Mouse (Mus musculus) lung, postnatal 14 days (tissue): ENCODE data around the gene Nmnat1.
A peak's percentile ranks its signal among the peaks of the same experiment; 100 is the strongest.

Source experiments
- DNase-seq: peaks from one replicate; pipeline ENCODE4 v3.0.0; 2021

The Nmnat1 gene

DNA sequence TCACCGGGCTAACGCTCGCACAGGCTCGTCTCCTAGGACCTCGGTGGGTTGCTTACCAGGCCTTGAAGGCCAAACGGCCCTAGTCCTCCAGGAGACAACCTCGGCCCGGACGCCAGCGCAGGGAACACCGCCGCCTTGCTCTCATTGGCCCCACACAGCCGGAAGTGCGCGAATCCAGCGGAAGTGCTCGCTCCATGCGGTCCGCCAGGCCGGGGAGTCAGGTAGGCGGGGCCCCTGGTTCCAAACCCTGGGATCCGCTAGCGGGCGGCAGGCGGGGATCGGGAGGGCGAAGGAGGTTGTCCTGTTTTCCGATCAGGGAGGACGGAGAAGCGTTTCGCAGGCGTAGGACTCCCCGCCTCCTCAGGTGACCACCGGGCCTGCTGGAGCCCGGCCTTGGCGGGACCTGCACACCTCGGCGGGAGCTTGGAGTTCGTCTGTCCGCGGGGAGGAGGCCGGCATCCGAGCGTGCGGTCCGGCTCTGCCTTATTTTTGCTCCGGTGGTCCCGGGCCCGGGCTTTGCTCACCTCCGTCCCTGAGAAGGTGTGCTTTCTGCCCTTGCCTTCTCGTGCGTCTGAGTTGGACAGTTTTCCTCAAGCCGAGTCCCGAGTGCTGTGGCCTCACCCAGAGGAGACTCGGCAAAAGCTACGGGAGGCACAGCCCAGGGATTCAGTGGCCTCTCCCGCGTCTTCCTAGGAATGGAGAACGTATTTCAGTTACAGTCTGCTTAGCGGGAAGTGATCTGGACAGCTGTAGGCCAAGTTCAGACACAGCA lies at the start of gene Nmnat1, which contains the start of gene Lzic:
Nmnat1 (minus strand) TSS at position 150 of the 772 bp plus-strand sequence.
Lzic (plus strand) TSS at position 177 of the 772 bp plus-strand sequence.
- peak; percentile 93 for DNase-seq

DNA sequence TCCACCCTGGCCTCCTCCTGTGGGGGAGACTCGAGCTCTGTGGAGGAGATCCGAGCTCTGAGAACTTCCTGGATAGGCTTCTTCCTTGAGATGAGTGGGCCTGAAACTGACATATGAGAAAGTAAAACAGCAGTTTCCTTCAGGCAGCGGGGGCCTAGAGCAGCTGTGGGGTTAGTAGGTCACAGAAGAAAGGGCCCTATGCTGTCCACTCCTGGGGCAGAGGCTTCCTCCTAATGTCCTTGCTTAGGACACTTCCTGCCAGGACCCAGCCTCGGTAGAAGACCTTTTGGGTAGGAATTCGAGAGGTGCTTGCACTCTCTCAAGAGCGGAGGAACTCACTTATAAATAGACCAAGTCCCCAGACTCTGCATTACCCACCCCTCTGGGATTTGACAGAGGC lies 44.7 kb upstream of the Nmnat1 start:
- DNase-seq, result no peak

DNA sequence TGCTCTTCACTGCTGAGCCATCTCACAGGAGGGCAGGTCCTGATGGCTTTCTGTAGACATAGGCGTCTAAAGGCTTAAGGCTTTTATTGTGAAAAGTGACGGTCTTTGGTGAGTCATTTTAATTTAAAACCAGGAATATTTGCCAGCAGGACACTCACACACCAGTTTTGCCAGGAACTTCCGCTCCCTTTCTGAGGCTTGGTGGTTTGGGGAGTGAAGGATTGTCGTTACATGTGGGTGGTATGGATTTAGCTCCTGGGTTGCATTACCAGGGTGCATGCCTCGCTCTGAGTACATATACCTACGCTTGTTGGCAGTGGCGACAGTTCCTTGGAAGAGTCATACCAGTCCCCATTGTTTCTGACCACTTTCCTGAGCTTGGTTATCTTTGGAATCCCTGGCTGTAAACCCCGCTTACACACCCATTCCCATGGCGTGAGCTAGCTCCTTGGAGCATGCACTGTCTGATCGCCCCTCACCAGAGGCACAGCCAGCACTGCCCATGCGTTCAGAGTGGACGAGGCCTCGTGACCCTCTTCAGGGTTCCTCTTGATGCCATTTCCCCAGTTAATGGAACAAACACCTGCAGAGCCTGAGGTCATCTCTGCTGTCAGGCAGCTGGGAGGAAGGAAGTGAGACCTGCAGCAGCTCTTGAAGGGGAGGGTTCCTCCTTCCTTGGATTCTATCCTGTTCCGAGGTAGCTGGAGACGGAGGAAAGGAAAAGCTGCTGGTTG lies 42.8 kb upstream of the Nmnat1 start:
- no peak for DNase-seq

DNA sequence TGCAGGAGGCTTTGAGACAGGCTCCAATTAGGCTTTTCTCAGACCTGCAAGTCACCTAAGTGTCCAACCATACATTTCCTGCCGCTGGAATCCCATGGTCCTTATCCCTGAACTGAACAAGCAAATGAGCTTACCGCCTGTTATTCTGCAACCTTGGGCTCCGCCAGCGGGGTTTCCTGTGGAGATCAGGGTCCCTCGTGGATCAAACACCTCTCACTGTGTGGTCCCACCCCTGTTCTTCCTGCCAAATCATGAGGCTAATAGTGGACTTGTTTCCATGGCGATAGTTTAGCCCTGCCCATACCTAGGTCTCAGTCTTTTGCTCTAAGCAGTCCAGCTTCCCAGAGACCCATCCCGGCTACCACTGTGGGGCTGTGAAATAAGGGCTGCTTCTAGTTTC lies 41.3 kb upstream of the Nmnat1 start:
- DNase-seq, result no peak

DNA sequence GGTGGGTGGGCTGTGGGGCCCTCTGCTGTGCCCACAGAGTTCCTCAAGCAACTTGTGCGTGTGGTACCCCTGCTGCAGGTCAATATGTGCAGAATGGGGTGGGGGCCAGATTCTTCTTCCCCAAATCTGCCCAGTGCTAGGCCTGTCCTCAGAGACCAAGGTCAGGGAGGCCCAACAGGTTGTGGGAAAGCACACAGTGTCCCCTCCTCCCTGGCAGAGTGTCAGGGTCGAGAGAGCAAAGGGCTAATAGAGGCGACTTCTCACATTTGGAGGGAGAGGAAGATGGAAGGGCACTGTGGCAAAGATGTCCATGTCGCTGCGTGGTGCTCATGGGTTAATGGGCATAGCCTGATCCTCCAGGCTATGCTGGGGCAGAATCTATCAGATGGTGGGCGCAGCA lies 40.8 kb upstream of the Nmnat1 start:
- DNase-seq, result no peak

DNA sequence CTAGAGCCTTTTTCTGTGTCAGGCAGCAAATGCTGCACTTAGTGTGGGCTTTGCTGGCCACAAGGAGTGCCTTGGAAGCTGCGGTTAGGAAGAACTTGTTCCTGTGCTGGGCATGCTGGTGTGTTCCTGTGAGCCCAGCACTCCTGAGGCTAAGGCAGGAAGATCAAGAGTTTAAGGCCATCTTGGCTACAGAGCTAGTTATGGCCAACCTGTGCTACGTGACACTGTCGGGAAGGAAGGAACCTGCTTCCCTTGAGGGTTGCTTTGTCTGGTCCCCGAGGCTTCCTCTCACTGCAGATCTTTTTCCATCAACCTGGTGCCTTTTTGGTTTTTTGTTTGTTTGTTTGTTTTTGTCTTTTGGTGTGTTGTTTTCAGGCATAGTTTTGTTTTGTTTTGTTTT lies 40.2 kb upstream of the Nmnat1 start:
- DNase-seq, result no peak

DNA sequence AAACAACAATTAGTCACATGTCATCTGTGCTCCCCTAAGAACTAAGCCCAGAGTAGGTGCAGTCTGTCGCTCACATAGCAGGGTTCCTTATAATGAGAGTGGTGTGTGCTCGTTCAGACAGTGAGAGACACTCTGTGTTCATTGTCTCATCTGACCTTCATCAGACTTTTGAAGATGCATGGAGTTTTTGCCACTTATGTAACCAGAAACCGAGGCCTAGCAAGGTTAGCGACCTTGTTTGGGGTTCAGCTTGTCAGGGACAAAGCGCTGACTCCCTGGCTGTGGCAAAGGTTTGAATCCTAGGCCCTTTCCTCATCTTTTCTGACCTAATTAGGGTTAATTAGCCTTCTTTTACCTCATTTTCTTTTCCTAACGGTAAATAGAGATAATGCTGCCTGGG lies 39.0 kb upstream of the Nmnat1 start:
- no peak for DNase-seq

DNA sequence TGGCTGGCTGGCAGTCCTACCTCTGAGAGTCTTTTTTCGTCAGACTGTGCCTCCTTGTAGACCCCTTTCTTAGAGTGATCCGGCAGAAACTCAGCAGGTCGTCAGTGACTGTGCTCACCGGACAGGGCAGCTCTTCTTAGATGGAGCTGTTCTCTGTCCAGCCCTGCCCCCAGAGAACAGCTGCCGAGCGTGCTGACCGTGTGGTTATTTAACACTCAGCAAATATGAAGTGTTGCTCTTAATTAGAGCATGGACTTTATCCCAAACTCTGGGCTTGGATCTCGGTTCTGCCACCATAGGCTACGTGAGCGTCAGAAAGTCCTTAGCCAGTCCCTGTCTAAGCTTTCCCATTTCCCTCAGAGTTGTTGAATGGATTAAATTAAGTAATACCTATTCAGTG lies 36.3 kb upstream of the Nmnat1 start:
- no peak for DNase-seq

DNA sequence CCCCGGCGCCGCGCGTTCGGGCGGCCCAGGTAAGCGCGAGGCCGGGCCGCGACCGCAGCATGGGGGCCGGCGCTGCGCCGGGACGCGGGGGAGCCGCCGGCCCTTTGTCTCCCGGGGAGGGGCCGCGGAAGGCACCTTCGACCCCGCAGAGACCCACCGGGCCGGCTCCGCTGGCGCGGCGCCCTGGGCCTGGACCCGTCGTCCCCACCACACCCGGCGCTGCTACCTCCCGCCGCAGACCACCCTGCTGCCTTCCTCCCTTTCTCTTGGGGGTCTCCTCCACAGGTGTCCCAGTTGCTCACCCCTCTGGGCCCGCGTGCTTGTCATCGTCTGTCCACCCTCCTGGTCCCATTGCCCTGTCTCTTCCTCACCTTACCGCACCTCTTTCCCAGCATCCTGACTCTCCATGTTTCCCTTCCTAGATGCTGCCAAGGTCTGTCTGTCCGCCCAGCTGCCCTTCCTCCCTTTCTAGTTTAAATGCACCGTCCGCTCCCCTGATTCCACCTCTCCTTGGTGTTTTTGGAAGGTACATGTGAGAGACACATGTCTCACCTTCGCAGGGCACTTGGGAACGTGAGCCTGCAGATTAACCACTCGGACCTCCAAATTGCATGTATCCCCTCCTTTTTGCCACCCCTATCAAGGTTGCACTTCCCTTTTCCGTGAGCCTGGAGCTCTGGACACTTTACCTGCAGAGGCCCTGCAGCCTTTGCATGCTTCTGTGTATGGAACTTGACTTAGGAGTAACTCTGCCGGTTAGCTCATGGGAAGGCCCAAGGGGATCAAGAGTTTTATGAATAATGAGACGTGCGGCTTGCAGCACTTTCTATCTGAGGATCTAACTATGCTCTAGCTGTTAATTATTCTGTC lies 33.6 kb upstream of the Nmnat1 start:
- no peak for DNase-seq

DNA sequence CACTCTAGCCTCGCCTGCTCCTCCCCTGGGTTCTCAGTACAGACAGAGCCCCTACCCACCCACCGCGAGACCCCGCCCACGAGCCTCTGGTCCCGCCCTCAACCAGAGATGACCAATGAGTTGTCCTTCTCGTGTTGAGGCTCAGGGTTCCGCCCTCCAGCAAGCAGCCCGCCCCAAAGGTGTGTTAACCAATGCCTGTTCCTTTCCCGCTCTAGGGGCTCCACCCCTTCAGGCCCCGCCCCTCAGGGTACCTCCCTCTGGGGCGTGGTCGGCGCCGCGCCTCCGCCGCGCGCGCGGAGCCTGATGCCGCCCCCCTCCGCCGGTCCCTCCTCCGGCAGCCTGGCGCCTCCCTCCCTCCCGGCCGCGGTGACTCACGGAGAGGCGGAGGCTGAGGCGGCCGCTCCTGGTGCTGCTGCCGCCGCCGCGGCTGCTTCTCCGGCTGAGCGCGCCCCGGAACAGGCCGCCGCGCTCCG lies 32.9 kb upstream of the Nmnat1 start, which contains the start of gene Ctnnbip1:
Ctnnbip1 (plus strand) TSS at position 369 of the 473 bp plus-strand sequence.
- peak; percentile 97 for DNase-seq

DNA sequence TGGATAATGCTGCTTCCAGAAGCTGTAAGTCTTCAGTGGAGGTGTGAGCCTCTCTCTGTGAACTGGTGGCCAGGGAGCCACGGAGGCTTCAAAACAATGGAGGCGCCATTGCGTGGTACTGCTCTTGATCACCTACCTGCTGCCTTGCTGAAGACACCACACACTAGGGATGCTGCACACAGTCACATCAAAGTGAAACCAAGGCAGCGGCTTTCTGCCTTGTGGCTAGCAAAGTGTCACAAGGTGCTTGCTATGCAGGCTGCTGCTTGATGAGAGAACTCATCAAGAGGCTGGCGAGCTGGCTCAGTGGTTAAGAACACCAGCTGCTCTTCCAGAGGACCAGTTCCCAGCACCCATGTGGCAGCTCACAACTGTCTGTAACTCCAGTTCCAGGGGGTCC lies 30.7 kb upstream of the Nmnat1 start:
- DNase-seq, result no peak

DNA sequence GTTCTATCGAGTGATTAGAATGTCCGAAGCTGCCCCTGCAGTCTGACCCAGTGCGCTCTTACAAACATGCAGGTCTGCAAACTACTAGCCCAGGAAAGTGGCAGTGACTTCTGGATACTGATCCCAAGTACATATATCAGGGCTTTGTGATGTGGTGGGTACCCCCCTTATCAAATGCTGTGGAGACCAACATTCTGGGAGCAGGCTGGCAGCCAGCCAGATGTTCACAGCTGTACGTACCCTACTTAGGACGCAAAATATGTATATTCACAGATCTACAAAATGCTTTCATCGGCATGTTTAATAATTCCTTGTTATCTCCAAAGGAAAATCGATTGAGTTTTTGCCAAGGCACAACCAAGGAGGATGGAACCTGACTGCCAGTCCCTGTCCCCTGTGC lies 27.1 kb upstream of the Nmnat1 start:
- no peak for DNase-seq

DNA sequence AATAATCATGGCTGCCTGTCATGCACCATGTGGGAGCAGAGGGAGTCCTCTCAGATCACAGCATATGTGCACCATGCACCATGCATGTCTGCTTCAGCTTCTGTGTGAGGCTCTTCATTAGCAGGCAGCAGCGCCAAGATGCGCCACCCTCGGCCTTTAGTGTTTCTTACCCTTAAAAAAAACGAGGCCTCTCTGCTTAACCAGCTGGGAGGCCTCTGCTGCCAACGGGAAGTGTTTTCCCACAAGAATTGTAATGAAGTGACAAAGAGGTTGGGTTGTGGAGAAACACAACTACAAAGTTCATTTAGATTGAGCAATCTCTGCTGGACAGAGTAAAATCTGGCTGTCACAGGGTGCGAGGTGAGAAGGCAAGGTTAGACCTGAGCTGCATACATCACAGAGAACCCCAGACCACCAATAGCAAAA lies 26.2 kb upstream of the Nmnat1 start:
- peak; percentile 28 for DNase-seq

DNA sequence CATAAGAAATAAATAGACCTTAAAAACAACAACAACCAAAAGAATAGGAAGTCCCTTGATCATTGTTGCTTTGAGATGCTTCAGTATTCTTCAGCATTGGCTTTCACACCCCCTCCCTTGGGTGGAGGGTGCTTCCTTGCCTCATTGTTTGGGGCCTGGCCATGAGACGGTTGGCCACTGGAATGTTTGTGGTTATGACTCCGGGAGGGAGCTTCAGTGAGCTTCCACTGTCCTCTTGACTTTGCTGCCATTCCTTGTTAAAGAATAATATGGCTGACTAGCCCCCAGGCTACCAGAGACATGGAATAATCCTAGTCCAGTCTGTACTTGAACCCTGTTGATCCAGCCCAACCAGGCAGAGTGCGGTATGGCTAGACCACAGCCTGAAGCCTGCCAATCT lies 21.9 kb upstream of the Nmnat1 start:
- DNase-seq, result no peak

DNA sequence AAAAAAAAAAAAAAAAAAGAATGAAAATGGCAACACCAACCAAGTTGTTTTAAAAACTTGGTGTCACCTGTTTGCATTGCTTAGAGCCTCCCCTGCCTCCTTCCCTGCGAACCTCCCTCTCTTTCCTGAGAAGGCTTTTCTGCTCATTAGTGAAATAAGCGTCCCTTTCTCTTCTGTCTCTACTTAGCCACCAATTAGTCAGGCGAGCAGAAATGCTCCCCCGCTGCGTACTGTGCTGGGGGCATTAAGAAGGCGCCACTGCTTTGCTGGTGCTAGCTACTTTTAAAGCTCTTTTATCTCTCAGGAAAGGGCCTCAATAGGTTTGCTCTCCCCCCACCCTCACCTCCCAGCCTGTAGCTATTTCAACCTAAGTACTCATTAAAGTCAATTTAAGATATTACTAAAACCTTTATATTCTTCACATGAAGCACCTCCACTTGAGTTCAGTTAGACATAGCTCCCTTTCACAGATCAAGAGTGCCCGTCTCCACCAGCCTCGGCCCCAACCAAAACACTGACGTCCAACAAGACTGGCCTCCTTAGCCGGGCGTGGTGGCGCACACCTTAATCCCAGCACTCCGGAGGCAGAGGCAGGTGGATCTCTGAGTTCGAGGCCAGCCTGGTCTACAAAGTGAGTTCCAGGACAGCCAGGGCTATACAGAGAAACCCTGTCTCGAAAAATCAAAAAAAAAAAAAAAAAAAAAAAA lies 20.4 kb upstream of the Nmnat1 start:
- no peak for DNase-seq

DNA sequence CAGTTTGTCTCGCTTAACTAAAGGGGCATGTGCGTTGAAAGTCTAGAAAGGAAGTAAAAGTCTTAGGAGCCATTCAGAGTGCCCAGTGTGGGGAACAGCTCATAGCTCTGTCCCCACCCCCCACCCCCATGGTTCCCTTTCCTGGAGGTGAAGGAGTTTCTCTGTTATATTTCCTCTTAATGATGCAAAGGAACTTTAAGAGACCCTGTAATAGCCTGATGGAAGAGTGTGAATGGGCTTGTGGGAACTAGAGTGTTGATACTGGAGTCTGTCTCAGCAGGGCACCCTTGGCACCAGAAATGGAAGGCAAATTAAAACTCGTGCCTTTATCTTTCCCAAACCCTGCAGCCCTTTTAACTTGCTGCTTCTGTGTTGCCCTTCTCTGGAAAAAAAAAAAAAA lies 19.9 kb upstream of the Nmnat1 start:
- DNase-seq, result no peak

DNA sequence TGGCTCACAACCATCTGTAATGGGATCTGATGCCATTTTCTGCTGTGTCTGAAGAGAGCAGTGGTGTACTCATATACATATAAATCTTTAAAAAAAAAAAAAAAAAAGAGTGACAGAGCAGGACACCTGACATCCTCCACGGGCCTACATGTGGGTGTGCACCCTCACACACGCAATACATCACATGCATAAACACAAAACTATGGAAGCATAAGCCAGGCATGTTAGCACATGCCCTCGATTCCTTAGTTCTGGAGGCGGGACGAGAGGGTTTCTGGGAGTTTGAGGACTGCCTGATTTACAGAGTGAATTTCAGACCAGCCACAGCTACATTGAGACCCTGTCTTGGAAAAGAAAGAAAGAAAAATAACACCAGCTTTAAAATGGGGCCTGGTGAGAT lies 19.4 kb upstream of the Nmnat1 start:
- DNase-seq, result no peak

DNA sequence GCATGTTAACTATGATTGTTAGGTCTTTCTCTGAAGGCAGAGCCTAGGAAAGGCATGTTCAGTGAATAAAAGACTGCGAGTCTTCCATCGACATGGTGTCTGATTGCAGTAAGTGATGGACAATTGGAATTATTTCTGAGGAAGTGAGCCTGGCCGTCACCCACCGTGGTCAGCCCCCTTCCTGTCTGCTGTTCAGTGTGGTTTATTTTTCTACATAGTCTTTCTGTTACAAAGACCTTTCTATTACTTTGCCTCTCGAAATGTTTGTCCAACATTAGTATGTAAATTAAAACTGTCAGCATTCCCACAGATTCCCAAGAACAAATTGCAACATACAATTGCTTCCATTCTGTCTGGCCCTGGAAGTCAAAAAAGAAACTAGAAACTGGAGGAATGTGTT lies 14.8 kb upstream of the Nmnat1 start:
- no peak for DNase-seq

DNA sequence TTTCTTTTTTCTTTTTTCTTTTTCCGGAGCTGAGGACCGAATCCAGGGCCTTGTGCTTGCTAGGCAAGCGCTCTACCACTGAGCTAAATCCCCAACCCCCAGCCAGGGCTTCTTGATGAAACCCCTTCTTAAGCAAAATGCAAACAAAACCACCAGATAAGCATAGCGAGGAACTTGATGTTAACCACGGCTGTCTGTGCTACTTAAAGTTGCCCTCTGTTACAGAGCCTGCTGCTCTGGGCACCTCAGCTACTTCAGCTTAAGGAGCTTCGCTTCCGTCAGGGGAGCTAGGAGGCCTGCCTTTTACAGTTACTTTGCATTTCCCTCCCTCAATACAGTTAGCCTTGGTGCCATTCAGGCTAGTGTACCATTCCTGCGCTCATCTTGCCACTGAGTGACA lies 13.9 kb upstream of the Nmnat1 start:
- no peak for DNase-seq

DNA sequence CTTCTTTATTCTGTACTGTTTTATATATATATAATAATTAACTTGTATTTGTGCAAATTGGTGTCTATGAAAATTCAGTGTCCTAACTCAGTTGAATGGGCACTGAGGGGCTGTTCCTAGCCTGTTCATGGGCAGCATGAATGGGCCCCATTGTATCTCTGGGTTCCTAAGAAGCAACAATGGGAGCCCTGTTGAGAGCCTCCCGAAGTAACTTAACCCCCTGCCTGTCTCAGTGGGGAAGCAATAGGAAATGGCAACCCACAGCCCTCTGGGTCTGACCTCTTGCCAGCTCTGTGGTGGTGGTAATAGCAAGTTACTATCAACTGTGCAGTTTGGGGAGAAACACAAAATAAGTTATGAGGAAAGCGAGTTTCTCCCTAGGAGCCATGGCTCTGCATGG lies 11.6 kb upstream of the Nmnat1 start:
- no peak for DNase-seq

DNA sequence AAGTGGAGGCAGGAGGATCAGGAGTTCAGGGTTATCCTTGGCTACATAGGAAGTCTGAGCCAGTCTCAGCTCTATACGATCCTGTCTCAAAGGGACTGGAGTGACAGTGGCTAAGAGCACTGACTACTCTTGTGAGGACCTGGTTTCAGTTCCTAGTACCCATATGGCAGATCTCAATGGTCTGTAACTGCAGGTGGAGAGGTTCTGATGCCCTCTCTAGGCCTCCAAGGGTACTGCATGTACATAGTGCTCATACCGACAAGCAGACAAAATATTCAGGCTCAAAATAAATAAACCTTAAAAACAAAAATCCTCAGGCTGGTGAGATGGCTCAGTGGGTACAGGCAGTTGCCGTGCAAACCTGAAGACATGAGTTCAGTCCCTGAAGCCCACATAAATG lies 6.1 kb upstream of the Nmnat1 start:
- no peak for DNase-seq

DNA sequence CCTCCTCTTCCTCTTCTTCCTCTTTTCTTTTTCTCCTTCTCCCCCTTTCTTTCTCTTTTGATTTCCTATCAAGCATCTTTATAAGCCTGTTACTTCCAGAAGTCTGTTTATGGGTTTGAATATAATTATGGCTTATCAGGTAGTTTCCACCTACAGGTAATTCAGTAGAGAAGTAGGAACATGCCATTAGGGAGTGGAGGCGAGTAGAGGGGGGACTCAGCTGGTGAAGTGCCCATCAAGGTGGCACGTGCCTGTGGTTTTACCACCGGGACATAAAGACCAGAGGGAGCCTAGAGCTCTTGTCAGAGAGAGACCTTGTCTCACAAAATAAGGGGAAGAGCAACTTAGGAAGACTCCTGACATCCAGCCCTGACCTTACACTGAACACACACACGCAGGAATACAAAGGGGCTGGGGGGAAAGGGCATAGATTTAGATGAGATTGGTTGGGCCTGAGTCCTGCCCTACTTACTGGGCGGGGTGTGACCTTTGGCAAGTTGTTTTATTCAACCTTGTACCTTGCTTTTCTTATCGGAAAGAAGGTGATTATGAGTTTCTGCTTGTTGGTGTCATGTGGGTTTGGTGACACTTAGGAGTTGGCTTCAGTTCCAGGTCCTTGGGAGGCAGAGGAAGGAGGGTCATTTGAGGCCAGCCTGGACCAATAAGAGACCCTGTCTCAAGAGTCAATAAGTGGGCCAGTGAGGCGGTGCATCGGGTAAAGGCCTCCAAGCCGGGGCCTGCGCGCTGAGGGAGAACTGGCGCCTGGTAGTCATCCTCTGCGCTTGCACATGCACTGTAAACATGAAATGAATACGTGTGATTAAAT lies 4.6 kb upstream of the Nmnat1 start:
- no peak for DNase-seq
